Mouse (Mus musculus) layer of hippocampus, adult 18-20 months (tissue): ENCODE data around the gene Ift81. TPM values are rescaled to one million over a fixed set of nuclear protein-coding genes. Genes with fewer than 3 reads are reported as not detected.
"Not testable (repeated sequence)": the region's sequence is repeated elsewhere in the genome, so short reads cannot be mapped to it uniquely, and the experiment has no call there.

Experiments
- DNase-seq, 2 experiments: peaks; one replicate each; pipeline ENCODE4 v3.0.0; 2022; ENCODE audit warnings: low spot score in 2 of 2
- long read RNA-seq: library from polyadenylated mRNA; stranded (forward); transcript quantifications from one replicate; pipeline ENCODE4 v2.0.0, GENCODE M21; 2021
- total RNA-seq, 2 experiments: library from RNA; stranded (reverse); gene quantifications; 2 replicates each; pipeline ENCODE4 v1.2.3; 2021

Ift81 gene
- 10 to 100 TPM; 40.9 to 46.9 TPM for total RNA-seq
- long read RNA-seq, transcript Ift81-201 (19 exons, 2,950 nt), result major isoform, 17 of 28 reads
- long read RNA-seq, partial matches to known transcripts, result 1 of 28 reads
- long read RNA-seq, other reads (novel, unspliced or antisense), result 10 of 28 reads

- DNase-seq, result peak; percentile 93 to 98
These were observed at the start of gene Ift81 for GRCm38 (mm10) chr5:122613908-122614732. Ift81 (minus strand) TSS chr5:122614518.

- no peak for DNase-seq
These were observed 48.2 kb upstream of the Ift81 start for GRCm38 (mm10) chr5:122662501-122662900.

GRCm38 (mm10) chr5:122656808-122657207 lies 42.5 kb upstream of the Ift81 start:
- DNase-seq, result no peak

- DNase-seq, result no peak
These were observed 39.9 kb upstream of the Ift81 start for GRCm38 (mm10) chr5:122654268-122654573.

GRCm38 (mm10) chr5:122653446-122654267 lies 39.3 kb upstream of the Ift81 start:
- DNase-seq, result peak; percentile 49 to 66

- DNase-seq, result no peak
These were observed 38.8 kb upstream of the Ift81 start for GRCm38 (mm10) chr5:122653112-122653445.

- DNase-seq, result no peak
These were observed 38.2 kb upstream of the Ift81 start for GRCm38 (mm10) chr5:122652506-122652905.

GRCm38 (mm10) chr5:122650100-122650499 lies 35.8 kb upstream of the Ift81 start:
- no peak for DNase-seq

GRCm38 (mm10) chr5:122649264-122649663 lies 34.9 kb upstream of the Ift81 start:
- peak; percentile 36 to 65 for DNase-seq

GRCm38 (mm10) chr5:122647952-122648374 lies 33.6 kb upstream of the Ift81 start:
- DNase-seq, result not testable (repeated sequence)

- no peak for DNase-seq
These were observed 33.1 kb upstream of the Ift81 start for GRCm38 (mm10) chr5:122647256-122647924.

- no peak for DNase-seq
These were observed 31.7 kb upstream of the Ift81 start for GRCm38 (mm10) chr5:122646050-122646449.

- DNase-seq, result no peak
These were observed 31.0 kb upstream of the Ift81 start for GRCm38 (mm10) chr5:122645290-122645689.

GRCm38 (mm10) chr5:122644111-122644607 lies 29.8 kb upstream of the Ift81 start:
- peak in 1 of 2 experiments; percentile 25 for DNase-seq

- DNase-seq, result peak; percentile 44 to 63
These were observed 29.4 kb upstream of the Ift81 start, which contains the start of gene P2rx7 for GRCm38 (mm10) chr5:122643701-122644100. P2rx7 (plus strand) TSS chr5:122643911.

- DNase-seq, result no peak
These were observed 25.7 kb upstream of the Ift81 start for GRCm38 (mm10) chr5:122639986-122640385.

- DNase-seq, result no peak
These were observed 25.2 kb upstream of the Ift81 start for GRCm38 (mm10) chr5:122639517-122639916.

- no peak for DNase-seq
These were observed 24.0 kb upstream of the Ift81 start for GRCm38 (mm10) chr5:122638296-122638695.

- no peak for DNase-seq
These were observed 22.6 kb upstream of the Ift81 start for GRCm38 (mm10) chr5:122636958-122637357.

- DNase-seq, result peak in 1 of 2 experiments; percentile 22
These were observed 22.0 kb upstream of the Ift81 start for GRCm38 (mm10) chr5:122636308-122636707.

- no peak for DNase-seq
These were observed 20.9 kb upstream of the Ift81 start for GRCm38 (mm10) chr5:122635228-122635627.
